Mouse (Mus musculus): ENCODE measurements at regions not wholly inside any gene's neighbourhood (a gene's known extent, or its start where the extent isn't known, plus 50 kb on each side); places are given as distances from the start of the nearest gene placed in this dataset.

DNA sequence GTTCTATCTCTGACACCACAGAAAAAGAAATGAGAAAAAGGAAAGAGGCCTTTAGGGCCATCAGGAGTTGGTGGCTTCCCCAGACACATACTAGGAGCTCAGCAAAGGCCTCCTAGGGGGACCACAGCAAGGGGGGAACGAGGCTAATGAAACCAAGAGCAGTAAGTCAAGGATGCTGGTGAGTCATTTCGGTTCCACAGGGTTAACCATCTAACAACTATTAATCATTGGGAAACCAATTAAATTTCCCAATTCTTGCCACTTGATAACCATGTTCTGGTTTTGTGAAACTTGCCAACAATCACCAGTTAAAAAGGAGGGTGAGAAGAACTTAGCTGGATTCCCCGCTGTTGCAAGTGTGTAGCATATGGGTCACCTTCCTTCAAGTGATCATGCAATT is 1451.6 kb downstream of the Gsdmc2 start:
- DNase-seq = no peak
- Histone ChIP-seq H3K27me3 (ENCODE audit: insufficient read depth, low read length) (no peaks in the 10 kb centered on the region), H3K9ac (no peak overlapping the region), H3K27ac (ENCODE audit: low read depth, low read length) (no peak overlapping the region), H3K9me3 (ENCODE audit: low read length) (no peaks in the 10 kb centered on the region), H3K4me2 (ENCODE audit: low read depth) (no peak overlapping the region), H3K4me3 (ENCODE audit: low read depth, low read length) (no peak overlapping the region), H3K36me3 (ENCODE audit: insufficient read depth) (no peaks in the 10 kb centered on the region), H3K4me1 (ENCODE audit: insufficient read depth) (no peaks in the 10 kb centered on the region)
- TF ChIP-seq CTCF (IDR thresholded peaks at IDR 0.05; ENCODE audit: low read depth) = no peak
- WGBS = 79% methylated on average over 3 of the region's 3 CpGs
- no peak for ATAC-seq

DNA sequence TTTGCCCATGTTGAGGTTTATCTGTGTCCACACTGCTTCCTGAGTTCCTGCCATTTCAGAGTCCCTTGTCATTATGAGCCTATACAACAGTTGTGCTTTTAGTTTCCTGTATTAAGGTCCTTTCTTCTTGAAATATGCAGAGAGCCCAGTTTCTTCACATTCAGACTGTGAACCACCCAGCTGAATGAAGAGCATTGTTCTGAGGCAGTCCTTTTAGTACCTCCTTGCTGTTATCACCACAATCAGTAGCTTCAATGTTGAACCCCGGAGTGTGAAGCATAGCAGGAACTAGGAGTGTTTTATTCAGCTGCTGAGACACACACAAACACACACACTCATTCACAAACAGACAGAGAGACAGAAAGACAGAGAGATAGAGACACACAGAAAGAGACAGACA is 1452.1 kb downstream of the Gsdmc2 start:
- H3K9ac ChIP-seq = no peak overlapping the region
- no peak for TF ChIP-seq CTCF (IDR thresholded peaks at IDR 0.05; ENCODE audit: low read depth)
- no peak overlapping the region for H3K4me3 ChIP-seq (ENCODE audit: low read depth, low read length)
- no peaks in the 10 kb centered on the region for H3K27me3 ChIP-seq (ENCODE audit: insufficient read depth, low read length)
- DNase-seq = no peak
- H3K36me3 ChIP-seq (ENCODE audit: insufficient read depth) = no peaks in the 10 kb centered on the region
- no peaks in the 10 kb centered on the region for H3K9me3 ChIP-seq (ENCODE audit: low read length)
- H3K4me2 ChIP-seq (ENCODE audit: low read depth) = no peak overlapping the region
- H3K4me1 ChIP-seq (ENCODE audit: insufficient read depth) = no peaks in the 10 kb centered on the region
- no peak overlapping the region for H3K27ac ChIP-seq (ENCODE audit: low read depth, low read length)
- ATAC-seq = no peak
- WGBS = 54% methylated on average over 1 of the region's 1 CpGs

DNA sequence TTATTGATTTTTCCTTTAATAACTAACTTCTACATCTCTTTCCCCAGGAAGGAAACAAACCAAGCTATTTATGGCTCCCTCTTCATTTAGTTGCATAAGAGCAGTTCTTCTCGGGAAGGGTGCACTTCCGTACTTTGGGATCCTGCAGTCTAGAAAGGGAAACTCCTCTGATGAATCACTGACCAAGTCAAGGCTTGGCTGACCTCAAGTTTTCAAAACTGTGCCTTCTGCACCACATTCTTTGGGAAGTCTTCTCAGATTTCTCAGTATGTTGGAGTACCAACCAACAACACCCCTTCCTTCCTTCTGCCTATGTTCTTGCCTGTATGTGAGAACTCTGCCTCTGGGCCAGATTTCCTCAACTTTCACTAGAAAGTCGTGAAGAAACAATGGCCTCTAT is 1452.6 kb downstream of the Gsdmc2 start:
- no peak overlapping the region for H3K4me2 ChIP-seq (ENCODE audit: low read depth)
- DNase-seq (no peak), ATAC-seq (no peak)
- H3K27me3 ChIP-seq (ENCODE audit: insufficient read depth, low read length) = no peaks in the 10 kb centered on the region
- WGBS = 79% methylated on average over 3 of the region's 3 CpGs
- H3K36me3 ChIP-seq (ENCODE audit: insufficient read depth) = no peaks in the 10 kb centered on the region
- TF ChIP-seq CTCF (IDR thresholded peaks at IDR 0.05; ENCODE audit: low read depth) = no peak
- H3K9ac ChIP-seq = no peak overlapping the region
- H3K27ac ChIP-seq (ENCODE audit: low read depth, low read length) = no peak overlapping the region
- H3K4me3 ChIP-seq (ENCODE audit: low read depth, low read length) = no peak overlapping the region
- H3K9me3 ChIP-seq (ENCODE audit: low read length) = no peaks in the 10 kb centered on the region
- H3K4me1 ChIP-seq (ENCODE audit: insufficient read depth) = no peaks in the 10 kb centered on the region

DNA sequence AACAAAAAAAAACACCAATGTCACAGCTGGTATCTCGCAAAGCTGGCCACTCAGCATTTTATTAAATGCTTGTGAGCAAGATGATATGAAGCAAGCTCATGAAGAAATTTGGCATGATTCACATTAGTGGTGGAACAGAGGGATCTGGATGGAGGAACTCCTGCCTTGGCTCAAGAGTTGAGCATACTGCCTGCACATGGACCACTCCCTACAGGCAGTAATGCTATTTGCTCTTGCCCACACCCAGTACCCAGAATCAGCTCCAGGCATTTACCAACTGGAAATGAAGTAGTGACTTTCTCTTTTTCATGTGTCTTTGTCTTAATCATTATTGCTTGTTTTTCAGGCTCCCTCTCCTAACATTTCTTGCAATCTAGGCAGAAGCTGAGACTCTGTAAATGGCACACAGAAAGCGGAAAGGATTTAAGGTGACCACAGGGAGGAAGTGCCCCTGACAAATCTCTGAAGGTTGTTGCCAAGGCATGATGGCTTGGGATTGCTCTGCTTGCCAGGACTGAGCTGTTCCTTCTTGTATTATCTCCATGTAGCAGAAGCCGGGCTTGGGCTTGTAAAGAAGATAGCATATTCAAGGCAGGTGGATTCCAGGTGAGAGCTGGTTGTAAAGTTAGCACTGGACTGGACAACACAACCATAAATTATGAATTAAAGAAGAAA is 1455.4 kb downstream of the Gsdmc2 start:
- H3K9ac ChIP-seq = no peak overlapping the region
- no peak overlapping the region for H3K4me3 ChIP-seq (ENCODE audit: low read depth, low read length)
- no peaks in the 10 kb centered on the region for H3K9me3 ChIP-seq (ENCODE audit: low read length)
- no peak for DNase-seq
- no peak for ATAC-seq
- no peak overlapping the region for H3K27ac ChIP-seq (ENCODE audit: low read depth, low read length)
- H3K4me2 ChIP-seq (ENCODE audit: low read depth) = no peak overlapping the region
- H3K36me3 ChIP-seq (ENCODE audit: insufficient read depth) = no peaks in the 10 kb centered on the region
- H3K4me1 ChIP-seq (ENCODE audit: insufficient read depth) = no peaks in the 10 kb centered on the region
- WGBS = 89% methylated on average over 3 of the region's 3 CpGs
- TF ChIP-seq CTCF (IDR thresholded peaks at IDR 0.05; ENCODE audit: low read depth) = no peak
- H3K27me3 ChIP-seq (ENCODE audit: insufficient read depth, low read length) = no peaks in the 10 kb centered on the region

DNA sequence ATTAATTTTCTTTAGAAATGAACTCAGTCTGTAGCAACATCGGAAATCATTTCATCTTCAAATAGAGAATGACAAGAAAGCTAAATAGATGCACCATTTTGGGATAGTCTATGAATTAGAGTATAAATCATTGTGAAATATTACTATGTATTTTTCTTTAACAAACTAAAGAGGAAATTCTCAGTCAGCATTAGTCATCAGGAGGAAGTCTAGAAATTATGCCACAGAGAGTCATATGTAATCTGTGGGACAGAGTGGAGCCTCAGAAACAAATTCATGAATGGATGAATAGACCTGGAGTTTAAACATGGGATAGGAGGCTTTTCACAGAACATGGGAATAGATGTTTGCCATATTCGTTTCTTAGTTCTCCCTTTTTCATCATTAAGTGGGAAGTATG is 1459.4 kb upstream of the A1bg start:
- Histone ChIP-seq H3K27ac (ENCODE audit: low read depth, low read length) (no peak overlapping the region), H3K4me3 (ENCODE audit: low read depth, low read length) (no peak overlapping the region), H3K36me3 (ENCODE audit: insufficient read depth) (no peaks in the 10 kb centered on the region), H3K4me2 (ENCODE audit: low read depth) (no peak overlapping the region), H3K27me3 (ENCODE audit: insufficient read depth, low read length) (no peaks in the 10 kb centered on the region), H3K9ac (no peak overlapping the region), H3K4me1 (ENCODE audit: insufficient read depth) (no peaks in the 10 kb centered on the region), H3K9me3 (ENCODE audit: low read length) (no peaks in the 10 kb centered on the region)
- no peak for TF ChIP-seq CTCF (IDR thresholded peaks at IDR 0.05; ENCODE audit: low read depth)
- 90% methylated on average over 2 of the region's 2 CpGs for WGBS
- DNase-seq (no peak), ATAC-seq (no peak)

DNA sequence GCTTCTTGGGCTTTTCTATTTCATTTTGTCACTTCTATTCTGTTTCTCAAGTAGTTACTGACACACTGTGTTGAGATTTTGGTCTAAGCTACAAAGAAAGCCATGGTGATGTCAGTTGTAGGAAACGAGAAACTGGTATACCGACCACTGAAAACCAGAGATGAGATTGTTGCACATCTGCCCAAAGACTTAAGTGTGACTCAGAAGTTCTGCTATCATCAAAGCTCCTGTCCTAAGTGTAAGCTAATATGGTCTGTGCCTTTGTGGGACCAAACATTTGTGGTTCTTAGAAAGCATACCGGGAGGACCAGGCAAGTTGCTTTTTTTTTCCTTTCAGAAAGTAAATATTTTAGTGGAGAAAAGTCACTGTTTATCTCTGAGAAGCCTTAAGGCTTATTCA is 1451.8 kb upstream of the A1bg start:
- no peak overlapping the region for H3K4me3 ChIP-seq (ENCODE audit: low read depth, low read length)
- WGBS = 94% methylated on average over 3 of the region's 3 CpGs
- H3K4me2 ChIP-seq (ENCODE audit: low read depth) = no peak overlapping the region
- no peaks in the 10 kb centered on the region for H3K4me1 ChIP-seq (ENCODE audit: insufficient read depth)
- ATAC-seq (no peak), DNase-seq (no peak)
- H3K36me3 ChIP-seq (ENCODE audit: insufficient read depth) = no peaks in the 10 kb centered on the region
- H3K27ac ChIP-seq (ENCODE audit: low read depth, low read length) = no peak overlapping the region
- H3K9ac ChIP-seq = no peak overlapping the region
- H3K27me3 ChIP-seq (ENCODE audit: insufficient read depth, low read length) = no peaks in the 10 kb centered on the region
- TF ChIP-seq CTCF (IDR thresholded peaks at IDR 0.05; ENCODE audit: low read depth) = no peak
- H3K9me3 ChIP-seq (ENCODE audit: low read length) = no peaks in the 10 kb centered on the region

DNA sequence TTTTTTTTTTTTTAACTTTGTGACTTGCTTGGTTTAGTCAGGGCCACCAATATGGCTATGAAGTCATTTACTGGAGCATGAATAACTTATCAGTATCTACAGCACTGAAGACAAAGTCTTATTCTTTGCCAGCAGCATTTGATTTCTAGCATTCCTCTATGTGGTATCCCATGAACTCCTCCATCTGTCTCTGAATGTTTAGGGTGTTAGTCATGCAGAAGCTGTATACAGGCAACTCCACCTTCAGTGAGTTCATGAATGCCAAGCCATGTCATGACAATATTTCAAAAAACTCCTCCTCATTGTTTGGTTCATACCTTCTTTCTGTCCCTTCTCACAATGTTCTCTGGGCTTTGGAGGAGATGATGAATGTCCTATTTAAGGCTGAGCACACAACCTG is 1438.4 kb upstream of the A1bg start:
- H3K4me1 ChIP-seq (ENCODE audit: insufficient read depth) = no peaks in the 10 kb centered on the region
- H3K4me3 ChIP-seq (ENCODE audit: low read depth, low read length) = no peak overlapping the region
- no peak overlapping the region for H3K27ac ChIP-seq (ENCODE audit: low read depth, low read length)
- no peaks in the 10 kb centered on the region for H3K36me3 ChIP-seq (ENCODE audit: insufficient read depth)
- no peak overlapping the region for H3K4me2 ChIP-seq (ENCODE audit: low read depth)
- H3K9ac ChIP-seq = no peak overlapping the region
- DNase-seq (no peak), ATAC-seq (no peak)
- H3K9me3 ChIP-seq (ENCODE audit: low read length) = no peaks in the 10 kb centered on the region
- TF ChIP-seq CTCF (IDR thresholded peaks at IDR 0.05; ENCODE audit: low read depth) = no peak
- H3K27me3 ChIP-seq (ENCODE audit: insufficient read depth, low read length) = no peaks in the 10 kb centered on the region
